Mouse (Mus musculus): ENCODE data around the gene Olfr347. TPM values are rescaled to one million over a fixed set of nuclear protein-coding genes. Genes with fewer than 3 reads are reported as not detected.

Olfr347 gene
- polyA plus RNA-seq (2021; fragmentation: Nextera tagmentation), result not detected in 2 replicates
- long read RNA-seq, experiment 1, result 0 reads
- long read RNA-seq, experiment 2, result 0 reads

DNA sequence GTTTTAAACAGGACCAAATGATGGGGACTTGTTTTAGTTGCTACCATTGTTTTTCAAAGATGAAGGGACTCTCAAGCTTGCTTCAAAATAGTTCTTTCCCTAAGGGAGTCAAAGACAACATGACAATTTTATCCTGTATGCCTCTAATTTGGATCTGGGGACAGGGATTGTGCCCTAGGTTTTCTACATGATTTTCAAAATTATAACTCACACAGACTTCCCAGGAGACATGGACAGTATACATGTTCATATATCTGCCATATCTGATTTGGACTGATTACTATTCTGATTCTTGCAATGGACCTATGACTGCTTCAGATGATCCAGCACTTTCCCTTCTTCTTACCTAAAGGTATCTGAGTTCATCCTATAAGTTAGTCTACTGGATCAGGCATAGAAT lies at the start of gene Olfr347:
Gene Olfr347 (plus strand): TSS at position 301 of the 400 bp plus-strand sequence.

DNA sequence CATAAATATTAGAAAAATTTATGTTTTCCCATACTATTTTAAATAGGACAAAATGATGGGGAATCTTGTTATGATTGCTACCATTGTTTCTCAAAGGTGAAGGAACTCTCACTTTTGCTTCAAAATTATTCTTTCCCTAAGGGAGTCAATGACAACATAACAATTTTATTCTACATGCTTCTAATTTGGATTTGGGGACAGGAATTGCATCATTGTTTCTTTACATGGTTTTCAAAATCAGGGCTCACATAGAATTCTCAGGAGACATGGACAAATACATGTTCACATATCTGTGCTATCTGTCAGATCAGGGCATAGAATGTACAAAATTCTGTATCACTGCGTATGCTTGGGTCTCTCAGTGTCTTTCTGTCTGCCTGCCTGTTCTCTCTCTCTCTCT lies 46.2 kb upstream of the Olfr347 start, which contains the start of gene Olfr346:
Gene Olfr346 (plus strand): TSS at position 301 of the 400 bp plus-strand sequence.

DNA sequence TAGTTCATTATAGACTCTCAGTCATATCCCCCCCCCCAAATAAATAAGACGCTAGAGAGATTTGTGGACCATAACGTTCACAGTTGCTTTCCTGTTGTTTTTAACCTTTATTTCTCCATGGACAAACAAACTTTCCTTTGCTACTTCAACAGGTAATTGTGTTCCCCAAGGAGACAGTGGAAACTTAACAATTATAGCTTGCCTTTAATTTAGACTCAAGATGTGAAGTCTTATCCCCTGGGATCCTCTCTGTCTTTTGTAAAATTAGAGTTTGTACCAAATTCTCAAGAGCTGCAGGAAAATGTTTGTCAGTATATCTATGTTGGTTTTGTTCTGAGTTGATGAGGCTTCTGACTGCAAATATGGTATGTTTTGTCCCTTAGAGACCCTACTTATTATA lies 52.3 kb downstream of the Olfr347 start, which contains the start of gene Olfr348:
Gene Olfr348 (plus strand): TSS at position 301 of the 400 bp plus-strand sequence.

Other genes with a start within 250 kb of the Olfr347 start
- gene Olfr341, start 249.4 kb upstream of the Olfr347 start, polyA plus RNA-seq (2021; fragmentation: Nextera tagmentation), result not detected in 2 replicates
- not detected in 2 replicates for gene Olfr342, start 206.9 kb upstream of the Olfr347 start, polyA plus RNA-seq (2021; fragmentation: Nextera tagmentation)
- not detected in 2 replicates for gene Olfr344, start 165.2 kb upstream of the Olfr347 start, polyA plus RNA-seq (2021; fragmentation: Nextera tagmentation)
- not detected in 2 replicates for gene Olfr345, start 91.9 kb upstream of the Olfr347 start, polyA plus RNA-seq (2021; fragmentation: Nextera tagmentation)
- gene Olfr346, start 46.1 kb upstream of the Olfr347 start, polyA plus RNA-seq (2021; fragmentation: Nextera tagmentation), result not detected in 2 replicates
- gene Olfr348, start 52.4 kb downstream of the Olfr347 start, polyA plus RNA-seq (2021; fragmentation: Nextera tagmentation), result not detected in 2 replicates
- gene Olfr50, start 58.6 kb downstream of the Olfr347 start, polyA plus RNA-seq (2021; fragmentation: Nextera tagmentation), result not detected in 2 replicates
- gene Olfr3, start 85.1 kb downstream of the Olfr347 start, polyA plus RNA-seq (2021; fragmentation: Nextera tagmentation), result not detected in 2 replicates
- gene Olfr350, start 114.4 kb downstream of the Olfr347 start, polyA plus RNA-seq (2021; fragmentation: Nextera tagmentation), result not detected in 2 replicates
- not detected in 2 replicates for gene Olfr351, start 130.8 kb downstream of the Olfr347 start, polyA plus RNA-seq (2021; fragmentation: Nextera tagmentation)
- not detected in 2 replicates for gene Olfr352, start 136.6 kb downstream of the Olfr347 start, polyA plus RNA-seq (2021; fragmentation: Nextera tagmentation)
- gene Olfr353, start 161.0 kb downstream of the Olfr347 start, polyA plus RNA-seq (2021; fragmentation: Nextera tagmentation), result not detected in 2 replicates
- gene Olfr354, start 173.8 kb downstream of the Olfr347 start, polyA plus RNA-seq (2021; fragmentation: Nextera tagmentation), result not detected in 2 replicates
- not detected in 2 replicates for gene Olfr355, start 197.0 kb downstream of the Olfr347 start, polyA plus RNA-seq (2021; fragmentation: Nextera tagmentation)
- gene Olfr356, start 205.2 kb downstream of the Olfr347 start, polyA plus RNA-seq (2021; fragmentation: Nextera tagmentation), result not detected in 2 replicates